Mouse (Mus musculus): ENCODE data around the gene Slc12a8. TPM values are rescaled to one million over a fixed set of nuclear protein-coding genes. Genes with fewer than 3 reads are reported as not detected.

Gene Slc12a8
- polyA plus RNA-seq, 1 experiment = 0.91 TPM

DNA sequence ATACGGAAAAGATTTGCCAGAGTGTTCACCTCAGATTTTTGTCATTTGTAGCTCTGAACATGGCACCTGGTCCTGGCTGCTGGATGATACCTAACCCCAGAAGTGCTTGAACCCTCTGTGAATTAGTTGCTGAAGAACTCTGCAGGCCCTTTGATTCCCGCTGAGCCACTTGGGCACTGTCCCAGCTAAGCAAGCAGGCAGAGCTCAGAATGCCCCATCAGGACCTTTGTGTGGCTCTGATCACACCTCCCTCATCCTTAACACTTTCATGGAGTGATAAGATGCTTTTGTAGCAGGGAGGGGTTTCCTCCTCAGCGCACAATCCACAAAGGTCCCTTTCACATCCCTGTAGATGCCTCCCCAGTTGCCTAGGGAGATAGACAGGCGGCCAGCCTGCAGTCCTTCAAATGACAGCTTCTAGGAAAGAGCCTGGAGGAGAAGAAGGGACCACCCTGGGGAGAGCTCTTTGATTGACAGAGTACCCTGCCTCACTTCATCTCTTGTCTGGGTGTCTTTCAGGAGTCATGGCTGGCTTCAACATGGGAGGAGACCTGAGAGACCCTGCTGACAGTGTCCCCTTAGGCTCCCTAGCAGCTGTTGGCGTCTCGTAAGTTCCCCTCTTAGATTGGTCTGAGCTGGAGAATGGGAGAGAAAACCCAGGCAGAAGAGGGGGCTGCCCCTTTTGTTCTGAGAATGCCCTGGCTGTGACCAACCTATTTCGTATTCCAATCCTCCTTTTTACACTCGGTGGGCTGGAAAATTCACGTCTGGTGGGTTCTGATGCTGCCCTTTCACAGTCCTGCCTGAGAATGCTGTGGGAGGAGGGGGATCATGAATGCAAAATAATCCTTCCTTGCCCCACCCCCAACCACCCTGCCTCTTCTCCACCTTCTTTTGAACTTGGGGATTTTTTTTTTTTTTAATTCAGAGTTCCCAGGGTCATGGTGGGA lies 88.8 kb downstream of the Slc12a8 start:
- H3K4me3 ChIP-seq (ENCODE audit: insufficient read depth, low read length) = no peak overlapping the region
- TF ChIP-seq POLR2A (IDR thresholded peaks at IDR 0.05; ENCODE audit: low read depth, low read length) (no peak), CTCF (IDR thresholded peaks at IDR 0.05; ENCODE audit: borderline replicate concordance, insufficient read depth, low read length) (no peak)
- no peaks in the 10 kb centered on the region for H3K4me1 ChIP-seq (ENCODE audit: control insufficient read depth, insufficient read depth, low read length)
- H3K27ac ChIP-seq (ENCODE audit: insufficient read depth, low read length) = no peak overlapping the region

DNA sequence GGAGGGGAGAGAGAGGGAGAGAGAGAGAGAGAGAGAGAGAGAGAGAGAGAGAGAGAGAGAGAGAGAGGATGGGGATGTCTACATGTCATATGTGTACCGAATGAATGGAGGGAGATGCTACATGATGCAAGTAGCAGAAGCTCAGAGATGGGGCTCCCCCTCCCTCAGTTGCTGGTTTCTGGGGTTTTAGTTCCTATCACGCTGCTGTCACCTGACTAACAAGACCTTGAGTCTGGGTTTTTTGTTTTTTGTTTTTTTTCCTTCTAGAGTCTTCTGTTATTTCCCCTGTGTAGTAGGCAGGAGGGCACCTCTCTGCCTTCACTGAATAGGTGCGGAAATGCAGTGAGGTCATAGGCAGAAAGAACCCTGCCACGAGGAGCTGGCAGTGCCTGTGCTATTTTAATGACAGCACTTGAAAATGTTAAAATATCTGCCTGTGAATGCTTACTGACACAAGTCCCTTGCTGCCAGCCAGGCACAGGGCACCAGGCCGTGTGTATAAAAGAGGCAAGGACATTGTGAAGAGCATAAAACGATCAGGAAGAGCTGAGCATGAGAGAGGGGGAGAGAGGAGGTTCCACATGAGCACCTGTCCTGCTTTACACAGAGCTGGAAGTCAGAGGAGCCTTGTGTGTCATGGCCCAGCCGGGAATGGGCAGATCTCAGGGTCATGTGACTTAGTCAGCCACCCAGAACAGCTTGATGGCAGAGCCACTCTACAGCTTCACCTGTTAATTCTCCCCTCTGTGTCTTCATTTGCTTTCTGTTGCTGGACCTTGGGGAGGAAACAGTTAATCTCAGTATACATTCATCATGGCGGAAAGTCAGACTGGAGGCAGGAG lies 89.8 kb downstream of the Slc12a8 start:
- Histone ChIP-seq H3K4me1 (ENCODE audit: control insufficient read depth, insufficient read depth, low read length) (no peaks in the 10 kb centered on the region), H3K4me3 (ENCODE audit: insufficient read depth, low read length) (no peak overlapping the region), H3K27ac (ENCODE audit: insufficient read depth, low read length) (no peak overlapping the region)
- no peak for TF ChIP-seq POLR2A (IDR thresholded peaks at IDR 0.05; ENCODE audit: low read depth, low read length)
- no peak for TF ChIP-seq CTCF (IDR thresholded peaks at IDR 0.05; ENCODE audit: borderline replicate concordance, insufficient read depth, low read length)

DNA sequence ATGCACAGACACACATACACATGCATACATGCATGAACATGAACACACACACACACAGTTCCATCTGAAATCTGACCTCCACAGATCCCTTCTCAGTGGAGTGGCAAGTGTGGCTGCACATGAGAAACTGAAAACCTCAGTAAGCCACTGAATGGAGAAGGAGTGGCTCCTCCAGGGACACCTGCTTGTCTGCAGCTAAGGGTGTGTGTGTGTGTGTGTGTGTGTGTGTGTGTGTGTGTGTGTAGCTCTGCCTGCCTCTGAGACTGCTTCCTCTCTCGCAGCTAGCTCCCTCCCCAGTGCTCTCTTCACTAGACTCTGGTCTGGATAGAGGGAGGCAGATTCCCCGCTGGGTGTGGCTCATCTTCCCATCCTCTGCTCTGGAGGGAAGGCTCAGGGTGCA lies 92.4 kb downstream of the Slc12a8 start:
- H3K27ac ChIP-seq (ENCODE audit: insufficient read depth, low read length) = no peak overlapping the region
- H3K4me1 ChIP-seq (ENCODE audit: control insufficient read depth, insufficient read depth, low read length) = peaks cover 5% of the 10 kb centered on the region; the same call in 1 of the 2 replicates
- TF ChIP-seq POLR2A (IDR thresholded peaks at IDR 0.05; ENCODE audit: low read depth, low read length) = no peak
- no peak for TF ChIP-seq CTCF (IDR thresholded peaks at IDR 0.05; ENCODE audit: borderline replicate concordance, insufficient read depth, low read length)
- no peak overlapping the region for H3K4me3 ChIP-seq (ENCODE audit: insufficient read depth, low read length)

DNA sequence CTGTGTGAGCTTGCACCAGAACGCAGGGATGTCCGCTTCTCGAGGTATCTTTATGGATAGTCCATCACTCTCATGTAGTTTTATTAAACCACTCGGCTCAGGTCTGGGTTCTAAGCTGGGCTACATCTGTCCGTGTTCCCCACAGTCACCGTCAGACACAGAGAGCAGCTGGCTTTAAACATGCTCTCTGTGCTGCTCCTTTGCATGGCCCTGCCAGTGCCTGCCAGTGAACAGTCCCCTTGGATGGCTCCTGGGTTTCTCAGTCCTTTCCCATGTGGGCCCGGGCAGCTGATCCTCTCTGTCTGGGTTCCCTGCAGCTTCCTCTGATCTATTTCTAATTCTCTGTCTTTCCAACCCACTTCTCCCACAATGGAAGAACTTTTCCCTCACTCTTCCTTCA lies 93.3 kb downstream of the Slc12a8 start:
- Histone ChIP-seq H3K4me1 (ENCODE audit: control insufficient read depth, insufficient read depth, low read length) (peaks cover 5% of the 10 kb centered on the region; the same call in 1 of the 2 replicates), H3K27ac (ENCODE audit: insufficient read depth, low read length) (no peak overlapping the region)
- TF ChIP-seq CTCF (IDR thresholded peaks at IDR 0.05; ENCODE audit: borderline replicate concordance, insufficient read depth, low read length) = no peak

DNA sequence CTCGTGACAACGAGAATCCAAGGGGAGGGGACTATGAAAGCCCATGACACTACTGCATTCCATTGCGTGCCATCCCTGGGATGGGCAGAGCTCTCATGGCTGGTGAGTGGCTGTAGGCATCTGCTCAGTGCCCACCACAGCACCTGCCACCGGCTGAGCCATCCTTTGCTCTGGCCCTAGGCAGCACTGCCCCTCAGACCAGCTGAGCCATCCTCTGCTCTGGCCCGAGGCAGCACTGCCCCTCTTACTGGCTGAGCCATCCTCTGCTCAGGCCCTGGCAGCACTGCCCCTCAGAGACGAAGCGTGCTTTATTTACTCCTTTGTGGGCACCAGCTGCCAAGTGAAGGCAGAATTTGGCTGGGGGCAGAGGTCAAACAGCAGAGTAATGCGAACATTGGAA lies 94.2 kb downstream of the Slc12a8 start:
- no peak overlapping the region for H3K4me3 ChIP-seq (ENCODE audit: insufficient read depth, low read length)
- H3K4me1 ChIP-seq (ENCODE audit: control insufficient read depth, insufficient read depth, low read length) = peaks cover 5% of the 10 kb centered on the region; the same call in 1 of the 2 replicates
- H3K27ac ChIP-seq (ENCODE audit: insufficient read depth, low read length) = no peak overlapping the region
- TF ChIP-seq CTCF (IDR thresholded peaks at IDR 0.05; ENCODE audit: borderline replicate concordance, insufficient read depth, low read length) (no peak), POLR2A (IDR thresholded peaks at IDR 0.05; ENCODE audit: low read depth, low read length) (no peak)

More for the DNA sequence above, 93.3 kb downstream of the Slc12a8 start:
- no peak overlapping the region for H3K4me3 ChIP-seq (ENCODE audit: insufficient read depth, low read length)

DNA sequence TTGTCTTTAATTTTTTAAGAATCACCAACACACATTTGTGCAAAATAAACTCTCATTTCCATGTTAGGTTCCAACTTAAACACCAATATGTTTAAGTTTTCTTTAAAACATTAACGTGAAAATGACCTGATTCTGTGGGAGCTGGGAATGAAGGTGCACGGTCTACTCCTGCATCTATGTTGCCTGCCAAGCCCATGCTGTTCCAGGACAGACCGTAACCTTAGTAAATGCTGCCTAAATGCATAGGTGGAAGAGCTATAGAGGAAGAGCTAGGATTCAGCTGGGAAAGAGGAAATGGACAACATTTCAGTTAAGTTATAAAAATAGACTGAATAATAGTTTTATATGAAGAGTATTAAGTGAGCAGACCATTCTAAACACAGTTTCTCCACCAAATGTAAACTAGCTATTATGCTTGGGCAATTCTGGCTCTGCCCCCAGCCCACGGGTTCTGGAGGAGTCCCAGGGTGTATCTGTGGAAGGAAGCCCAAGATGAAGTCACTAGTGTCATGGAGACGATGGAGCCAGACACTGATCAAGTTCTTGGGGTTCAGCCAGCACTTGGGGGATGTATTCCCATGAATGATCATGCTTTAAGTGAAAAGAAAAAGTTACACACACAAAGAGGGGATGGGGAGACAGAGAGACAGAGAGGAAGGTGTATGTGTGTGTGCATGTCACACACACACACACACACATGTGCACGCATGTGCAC lies 95.1 kb downstream of the Slc12a8 start:
- peaks cover 5% of the 10 kb centered on the region; the same call in 1 of the 2 replicates for H3K4me1 ChIP-seq (ENCODE audit: control insufficient read depth, insufficient read depth, low read length)
- H3K27ac ChIP-seq (ENCODE audit: insufficient read depth, low read length) = no peak overlapping the region
- H3K4me3 ChIP-seq (ENCODE audit: insufficient read depth, low read length) = no peak overlapping the region
- TF ChIP-seq POLR2A (IDR thresholded peaks at IDR 0.05; ENCODE audit: low read depth, low read length) (no peak), CTCF (IDR thresholded peaks at IDR 0.05; ENCODE audit: borderline replicate concordance, insufficient read depth, low read length) (no peak)

DNA sequence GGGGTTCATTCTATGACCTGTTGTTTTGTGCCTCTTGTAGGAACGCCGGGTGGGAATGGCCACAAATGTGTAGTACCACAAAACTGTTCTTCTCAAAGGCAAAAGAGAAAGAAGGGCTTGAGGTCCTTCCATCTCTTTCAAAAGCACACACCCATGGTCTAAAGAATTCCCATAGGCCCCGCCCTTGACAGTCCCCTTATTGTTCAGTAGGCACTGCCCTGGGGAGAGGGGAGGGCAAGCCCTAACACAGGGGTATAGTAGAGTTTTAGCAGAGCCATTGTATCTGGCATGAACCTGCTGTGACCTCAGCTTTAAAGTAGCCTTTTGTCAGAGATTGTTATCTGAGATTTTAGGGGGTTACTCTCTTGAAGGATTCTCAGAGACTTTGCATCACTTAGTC lies 98.9 kb downstream of the Slc12a8 start:
- no peak overlapping the region for H3K4me3 ChIP-seq (ENCODE audit: insufficient read depth, low read length)
- no peak for TF ChIP-seq POLR2A (IDR thresholded peaks at IDR 0.05; ENCODE audit: low read depth, low read length)
- TF ChIP-seq CTCF (IDR thresholded peaks at IDR 0.05; ENCODE audit: borderline replicate concordance, insufficient read depth, low read length) = no peak

DNA sequence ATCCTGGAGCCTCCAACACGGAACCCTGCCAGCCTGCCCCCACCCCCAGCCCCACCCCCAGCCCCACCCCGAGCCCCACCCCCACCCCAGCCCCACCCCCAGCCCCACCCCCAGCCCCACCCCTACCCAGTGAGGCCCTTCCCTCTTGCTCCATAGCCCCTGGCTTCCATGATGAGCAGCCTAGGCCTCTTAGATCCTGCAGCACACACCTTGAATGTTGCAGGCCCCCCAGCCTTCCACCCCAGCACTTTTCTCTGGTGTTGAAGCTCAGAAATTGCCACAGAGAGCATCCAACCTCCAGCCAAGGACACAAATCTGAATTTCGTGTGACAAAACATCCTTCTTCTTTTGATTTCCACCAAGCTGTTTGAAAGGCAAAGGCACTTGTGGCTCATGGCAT lies 104.7 kb downstream of the Slc12a8 start:
- Histone ChIP-seq H3K4me1 (ENCODE audit: control insufficient read depth, insufficient read depth, low read length) (no peaks in the 10 kb centered on the region), H3K27ac (ENCODE audit: insufficient read depth, low read length) (no peak overlapping the region), H3K4me3 (ENCODE audit: insufficient read depth, low read length) (no peak overlapping the region)
- TF ChIP-seq CTCF (IDR thresholded peaks at IDR 0.05; ENCODE audit: borderline replicate concordance, insufficient read depth, low read length) (no peak), POLR2A (IDR thresholded peaks at IDR 0.05; ENCODE audit: low read depth, low read length) (no peak)

More for the DNA sequence above, 98.9 kb downstream of the Slc12a8 start:
- H3K27ac ChIP-seq (ENCODE audit: insufficient read depth, low read length) = no peak overlapping the region
- peaks cover 5% of the 10 kb centered on the region; the same call in 1 of the 2 replicates for H3K4me1 ChIP-seq (ENCODE audit: control insufficient read depth, insufficient read depth, low read length)

DNA sequence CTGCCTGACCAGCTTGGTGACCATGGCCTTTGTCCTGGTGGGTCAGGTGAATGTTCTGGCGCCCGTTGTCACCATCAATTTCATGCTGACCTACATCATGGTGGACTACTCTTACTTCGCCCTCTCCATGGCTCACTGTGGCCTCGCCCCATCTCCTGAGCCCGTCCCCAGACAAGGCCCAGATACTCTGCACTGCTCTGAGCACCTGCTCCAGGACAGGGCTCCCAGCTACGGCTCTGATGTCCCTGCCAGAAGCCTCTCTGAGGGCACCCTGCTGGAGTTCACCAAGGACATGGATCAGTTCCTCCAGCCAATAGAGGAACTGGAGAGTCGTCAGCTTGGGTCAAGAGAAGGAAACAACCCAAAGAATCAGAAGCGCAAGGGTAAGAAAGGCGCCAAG lies 107.5 kb downstream of the Slc12a8 start:
- no peak for TF ChIP-seq POLR2A (IDR thresholded peaks at IDR 0.05; ENCODE audit: low read depth, low read length)
- no peak for TF ChIP-seq CTCF (IDR thresholded peaks at IDR 0.05; ENCODE audit: borderline replicate concordance, insufficient read depth, low read length)
- Histone ChIP-seq H3K27ac (ENCODE audit: insufficient read depth, low read length) (no peak overlapping the region), H3K4me3 (ENCODE audit: insufficient read depth, low read length) (no peak overlapping the region), H3K4me1 (ENCODE audit: control insufficient read depth, insufficient read depth, low read length) (no peaks in the 10 kb centered on the region)

All from embryonic fibroblast, embryonic 13.5 days (primary cell).